Mouse (Mus musculus) heart, adult 11 months (tissue): Measurements from ENCODE around the gene Urb2.
A peak's percentile ranks its signal among the peaks of the same experiment; 100 is the strongest.
"Not testable (repeated sequence)": the region's sequence is repeated elsewhere in the genome, so short reads cannot be mapped to it uniquely, and the experiment has no call there.

Experiments used
- DNase-seq: peaks from one replicate; pipeline ENCODE4 v3.0.0; 2022

Gene Urb2

GRCm38 (mm10) chr8:124014751-124015150 is 6.6 kb upstream of the Urb2 start:
- DNase-seq = no peak

GRCm38 (mm10) chr8:124019782-124020181 is 1.5 kb upstream of the Urb2 start:
- peak; percentile 89 for DNase-seq

GRCm38 (mm10) chr8:124020439-124021236 is 670 bp upstream of the Urb2 start:
- DNase-seq = no peak

DNA sequence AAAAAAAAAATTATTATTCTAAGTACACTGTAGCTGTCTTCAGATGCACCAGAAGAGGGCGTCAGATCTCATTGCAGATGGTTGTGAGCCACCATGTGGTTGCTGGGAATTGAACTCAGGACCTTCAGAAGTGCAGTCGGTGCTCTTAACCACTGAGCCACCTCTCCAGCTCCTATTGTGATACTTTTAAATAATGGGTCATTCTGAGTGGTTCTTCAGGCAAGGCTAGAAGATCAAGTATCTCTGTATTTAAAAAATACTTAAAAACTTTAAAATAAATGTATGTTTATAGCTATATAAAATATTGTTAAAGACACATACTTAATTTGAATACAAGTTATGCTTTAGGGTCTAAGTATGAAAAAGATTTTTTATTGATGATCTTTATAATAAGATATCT is 5.0 kb downstream of the Urb2 start:
- DNase-seq = not testable (repeated sequence)

- no peak for DNase-seq
Observed at GRCm38 (mm10) chr8:124027831-124028230, 6.5 kb downstream of the Urb2 start.

DNA sequence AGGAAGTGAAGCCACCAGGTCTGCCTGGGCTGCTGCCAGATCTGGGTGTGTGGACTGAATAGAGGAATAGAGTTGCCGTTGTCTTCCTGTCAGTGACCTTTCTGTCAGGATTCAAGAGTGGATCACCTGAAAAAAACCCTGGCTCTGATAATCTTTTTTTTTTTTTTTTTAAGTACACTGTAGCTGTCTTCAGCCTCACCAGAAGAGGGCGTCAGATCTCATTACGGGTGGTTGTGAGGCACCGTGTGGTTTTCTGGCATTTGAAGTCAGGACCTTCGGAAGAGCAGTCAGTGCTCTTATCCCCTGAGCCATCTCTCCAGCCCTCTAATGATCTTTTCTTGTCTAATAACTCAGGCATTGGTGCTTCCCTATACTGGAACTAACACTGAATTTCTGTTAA is 12.1 kb downstream of the Urb2 start:
- DNase-seq = no peak

GRCm38 (mm10) chr8:124038121-124038520 is 16.8 kb downstream of the Urb2 start:
- peak; percentile 52 for DNase-seq

- DNase-seq = peak; percentile 87
Observed at GRCm38 (mm10) chr8:124039351-124039750, 18.0 kb downstream of the Urb2 start.

- DNase-seq = peak; percentile 69
Observed at GRCm38 (mm10) chr8:124042201-124042600, 20.9 kb downstream of the Urb2 start.

GRCm38 (mm10) chr8:124044421-124044820 is 23.1 kb downstream of the Urb2 start:
- peak; percentile 79 for DNase-seq

- peak; percentile 65 for DNase-seq
Observed at GRCm38 (mm10) chr8:124044931-124045330, 23.6 kb downstream of the Urb2 start.

DNA sequence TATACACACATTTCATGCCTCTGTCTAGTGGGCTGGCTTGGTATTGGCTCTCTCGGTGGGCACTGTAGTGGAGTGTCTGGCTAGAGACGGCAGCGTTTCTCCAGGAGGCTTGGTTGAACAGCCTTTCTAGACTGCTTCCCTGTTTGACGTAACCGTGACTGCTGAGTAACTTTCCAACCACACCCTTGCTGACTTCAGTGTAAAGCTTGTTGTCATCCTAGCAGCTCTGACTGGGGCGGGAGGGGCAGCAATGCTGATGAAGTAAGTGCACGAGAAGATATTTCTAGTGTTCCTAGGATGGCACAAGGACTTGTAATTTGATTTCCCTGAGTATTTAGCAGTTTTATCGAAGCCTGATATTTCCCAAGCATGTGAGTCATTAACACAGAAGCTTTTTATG is 24.5 kb downstream of the Urb2 start:
- peak; percentile 84 for DNase-seq

- DNase-seq = peak; percentile 93
Observed at GRCm38 (mm10) chr8:124052110-124052509, 30.8 kb downstream of the Urb2 start.

DNA sequence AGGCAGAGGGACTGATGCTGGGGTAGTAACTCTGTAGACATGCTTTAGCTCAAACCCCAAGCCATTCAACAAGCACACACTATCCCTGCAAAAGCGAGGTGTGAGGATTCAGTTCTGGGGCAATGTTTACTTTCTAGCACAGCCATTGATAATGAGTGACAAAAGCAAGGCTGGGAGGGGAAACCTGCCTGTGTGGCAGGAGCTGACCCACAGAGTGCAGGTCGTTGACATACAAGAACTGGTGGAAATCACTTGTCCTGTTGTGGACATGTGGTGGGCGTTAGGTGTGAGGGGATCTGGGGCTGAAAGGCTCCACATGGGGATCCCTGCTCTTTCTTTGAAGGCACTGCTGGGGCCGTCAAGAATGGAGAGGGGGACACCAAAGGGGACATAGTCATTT is 31.3 kb downstream of the Urb2 start:
- peak; percentile 78 for DNase-seq

GRCm38 (mm10) chr8:124056832-124057655 is 35.7 kb downstream of the Urb2 start:
- peak; percentile 79 for DNase-seq

DNA sequence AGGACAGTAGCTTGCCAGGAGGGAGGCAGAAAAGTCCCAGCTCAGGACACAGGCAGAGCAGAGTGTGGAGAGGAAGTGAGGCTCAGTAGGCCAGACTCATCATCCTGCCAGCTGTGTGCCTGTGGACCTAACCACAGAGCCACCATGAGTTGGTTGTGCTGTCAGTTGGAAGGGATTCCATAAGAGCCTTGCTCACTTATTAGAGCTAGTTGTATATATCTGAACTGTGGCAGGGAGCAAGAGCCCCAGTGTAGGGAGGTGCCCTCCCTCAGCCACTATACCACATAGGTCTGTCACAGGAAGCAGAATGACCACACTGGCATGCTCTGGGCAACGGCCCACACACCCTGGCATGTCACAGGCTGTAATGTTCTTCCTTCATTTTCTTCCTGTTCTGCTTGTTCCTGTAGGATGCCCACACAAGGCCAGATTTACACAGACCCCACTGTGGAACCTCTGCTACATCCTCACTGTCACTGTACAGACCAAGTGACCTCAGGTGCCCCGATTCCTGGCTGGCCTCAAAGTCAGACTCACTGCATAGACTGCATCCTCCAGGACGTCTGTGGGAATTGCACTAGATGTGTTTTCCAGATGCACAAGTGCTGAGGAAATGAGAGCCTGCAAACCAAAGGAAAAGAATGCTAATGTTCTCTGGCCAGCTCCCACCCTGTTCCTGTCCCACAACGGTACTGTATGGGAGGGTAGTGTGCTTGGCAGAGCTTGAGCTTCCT is 45.2 kb downstream of the Urb2 start:
- peak; percentile 99 for DNase-seq

GRCm38 (mm10) chr8:124067059-124067750 is 45.9 kb downstream of the Urb2 start:
- no peak for DNase-seq

DNA sequence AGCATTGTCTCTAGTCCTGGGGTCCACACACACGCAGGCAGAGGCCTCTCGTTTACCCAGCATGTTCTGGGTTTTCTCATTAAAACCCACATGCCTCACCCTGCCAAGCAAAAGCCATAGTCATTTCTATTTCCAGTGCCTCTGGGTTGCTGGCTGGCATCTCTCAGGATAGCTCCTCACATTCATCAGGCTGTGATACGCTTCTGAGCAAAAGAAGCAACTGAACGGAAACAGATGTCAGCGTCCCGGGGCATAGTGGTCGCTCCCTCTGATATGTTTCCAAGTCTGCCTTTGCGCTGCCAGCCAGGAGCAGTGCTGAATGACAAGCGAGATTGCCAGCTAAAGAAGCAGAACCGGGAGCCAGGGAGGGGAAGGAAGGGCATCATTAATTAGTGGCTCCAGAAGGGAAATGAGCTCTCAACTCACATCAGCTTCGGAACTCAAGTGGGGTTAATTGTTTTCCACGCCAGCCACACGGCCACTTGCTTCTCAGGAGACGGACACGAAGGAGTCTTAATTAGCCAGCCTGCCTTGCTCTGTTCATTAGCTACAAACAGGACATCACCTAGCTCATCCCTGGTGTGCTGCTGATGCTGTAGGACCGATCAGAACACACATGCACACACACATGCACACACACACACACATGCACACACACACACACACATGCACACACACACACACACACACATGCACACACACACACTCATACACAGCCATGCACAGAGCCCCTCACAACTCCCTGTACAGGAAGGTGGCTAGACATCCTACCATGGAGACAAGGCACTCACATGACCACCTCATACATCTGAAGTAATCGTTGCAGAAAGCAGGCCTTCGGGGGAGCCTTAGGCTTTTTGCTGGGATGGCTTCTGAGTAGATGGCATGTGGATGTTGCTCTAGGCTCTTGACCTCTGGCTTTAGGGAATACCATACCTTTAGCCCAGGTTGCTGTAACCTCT is 49.3 kb downstream of the Urb2 start:
- DNase-seq = peak; percentile 92

GRCm38 (mm10) chr8:124075977-124076376 is 54.7 kb downstream of the Urb2 start:
- DNase-seq = no peak

GRCm38 (mm10) chr8:124076416-124076815 is 55.1 kb downstream of the Urb2 start:
- DNase-seq = no peak

- no peak for DNase-seq
Observed at GRCm38 (mm10) chr8:124077377-124077776, 56.1 kb downstream of the Urb2 start.
